Comparison of ENCODE assay signal across 9 mouse cellular contexts in genomic region chr17:35234903-35235302, GRCm38 (mm10). TPM values are rescaled to one million over a fixed set of nuclear protein-coding genes. Genes with fewer than 3 reads are reported as not detected.
A peak's percentile ranks its signal among the peaks of the same experiment; 100 is the strongest.
DNase-seq lines count a peak whose midpoint lies in the region; ATAC-seq and TF ChIP-seq lines count a peak whose summit lies in the region.
"Had no signal": no experiment of that assay in that cellular context is flagged by ENCODE, and none has a peak within 500 bp of the region (broad histone marks: within the 10 kb centered on the region; RNA-seq: fewer than 3 reads in every experiment).

No protein-coding gene starts in this region.

- 12% methylated on average over 31 of the region's 31 CpGs for WGBS in limb, embryonic 12.5 days

- H3K4me3 ChIP-seq in limb, embryonic 12.5 days (replicated peaks): peak overlapping the region; percentile 65
- H3K4me3 ChIP-seq in myocyte: peak overlapping the region; percentile 94

- no peaks in the 10 kb centered on the region for H3K27me3 ChIP-seq in limb, embryonic 12.5 days
- H3K27me3 ChIP-seq in myocyte (ENCODE audit: control insufficient read depth, insufficient read depth, insufficient read length): no peaks in the 10 kb centered on the region

- H3ac ChIP-seq in myocyte (ENCODE audit: control insufficient read depth, insufficient read length): peak overlapping the region; percentile 80

- H3K4me1 ChIP-seq in limb, embryonic 12.5 days (replicated peaks): peaks cover 20% of the 10 kb centered on the region

- TF ChIP-seq POLR2A in myocyte (IDR thresholded peaks at IDR 0.05; ENCODE audit: insufficient read length, low read depth): peak; percentile 85

- H3K4me2 ChIP-seq in limb, embryonic 12.5 days: peak overlapping the region; percentile 84
- peak overlapping the region; percentile 80 for H3K4me2 ChIP-seq in myocyte (ENCODE audit: low read depth)

- peak; percentile 38 for DNase-seq in spleen, adult 12 weeks (ENCODE audit: low spot score)
- no peak for DNase-seq in spleen, postnatal 14 days (ENCODE audit: low spot score in 2 of 2)
- peak; percentile 50 to 54 for DNase-seq in cerebellum, postnatal 25 days
- DNase-seq in heart, postnatal 14 days: peak; percentile 56 to 62
- DNase-seq in right cerebral cortex, postnatal 14 days: no peak

- no peak for ATAC-seq in limb, embryonic 12.5 days (ENCODE audit: insufficient number of reproducible peaks, insufficient read depth, low FRiP score, low TSS enrichment, low read depth)
- no peak for ATAC-seq in erythroid progenitor cell, adult 5-6 weeks (replicated peaks; ENCODE audit: low FRiP score, poor library complexity, severe bottlenecking)

- peaks cover 21% of the 10 kb centered on the region for H3K79me2 ChIP-seq in myocyte (ENCODE audit: control insufficient read depth, insufficient read depth)

- H3K36me3 ChIP-seq in limb, embryonic 12.5 days: peaks cover 25% of the 10 kb centered on the region
- H3K36me3 ChIP-seq in myocyte (ENCODE audit: control insufficient read depth, insufficient read depth): peaks cover 5% of the 10 kb centered on the region

- H3K9ac ChIP-seq in limb, embryonic 12.5 days (replicated peaks): peak overlapping the region; percentile 89

- H3K9me3 ChIP-seq in limb, embryonic 12.5 days: no peaks in the 10 kb centered on the region

- intact Hi-C loops in heart, postnatal 14 days (cut with DNase I): loop anchor here (5.0 kb wide), 2 partner anchors 38 to 108 kb away; partner anchors contain the start of gene D17H6S53E

- H3K27ac ChIP-seq in limb, embryonic 12.5 days: peak overlapping the region; percentile 97

TF ChIP-seq in myocyte, 11 proteins besides CTCF, POLR2A, EP300 and RAD21:
- TF ChIP-seq CEBPB (IDR thresholded peaks at IDR 0.05; ENCODE audit: insufficient read depth, poor library complexity, severe bottlenecking): no peak
- peak in 2 of 3 experiments; percentile 21 to 43 for TF ChIP-seq MYOG (IDR thresholded peaks at IDR 0.05; ENCODE audit: control insufficient read depth in 1 of 3, insufficient read depth in 1 of 3, insufficient read length in 2 of 3, low read depth in 2 of 3)
- TF ChIP-seq MAX (IDR thresholded peaks at IDR 0.05; ENCODE audit: low read depth): no peak
- TF ChIP-seq POLR2AphosphoS2 (IDR thresholded peaks at IDR 0.05; ENCODE audit: insufficient read length, low read depth): peak; percentile 81
- TF ChIP-seq TCF3 (IDR thresholded peaks at IDR 0.05; ENCODE audit: insufficient read length, low read depth): no peak
- no peak for TF ChIP-seq TCF12 (IDR thresholded peaks at IDR 0.05; ENCODE audit: insufficient read depth, poor library complexity, severe bottlenecking)
- peak in 1 of 3 experiments; percentile 31 for TF ChIP-seq MYOD1 (IDR thresholded peaks at IDR 0.05; ENCODE audit: control insufficient read depth in 1 of 3, insufficient read length in 2 of 3, low read depth in 2 of 3)
- peak; percentile 44 for TF ChIP-seq REST (IDR thresholded peaks at IDR 0.05; ENCODE audit: insufficient read depth, insufficient read length)
- TF ChIP-seq E2F4 (IDR thresholded peaks at IDR 0.05; ENCODE audit: insufficient read depth): no peak
- TF ChIP-seq SRF (IDR thresholded peaks at IDR 0.05; ENCODE audit: control insufficient read depth, insufficient read length, low read depth): no peak
- TF ChIP-seq USF1 (IDR thresholded peaks at IDR 0.05; ENCODE audit: low read depth): no peak

RNA-seq across cellular contexts. Expression of gene Nfkbil1, which starts 0.7 kb away (rescaled TPM):
- 10 to 100 TPM in 1 of 2 experiments, 1 to 10 TPM in 1; 8.4 to 10.4 TPM for total RNA-seq in heart, postnatal 14 days (2021)
- 13.3 and 15.5 TPM in 2 replicates for polyA plus RNA-seq in limb, embryonic 12.5 days (2016; fragmentation: Nextera tagmentation; extraction: Ambion mirVana)
- polyA plus RNA-seq in myocyte (2012; fragmentation: generic; extraction: Trizol): 27.1 TPM
- total RNA-seq in erythroid progenitor cell, adult 5-6 weeks (2015; ENCODE audit: low replicate concordance): 0.84 and 1.1 TPM in 2 replicates
- 3.0 TPM in 1 of 2 replicates, not detected in the other for total RNA-seq in erythroid progenitor cell, adult 5-6 weeks (2017; ENCODE audit: low replicate concordance)

RNA-seq across cellular contexts. Expression of gene Atp6v1g2, which starts 1.4 kb away (rescaled TPM):
- 1 to 10 TPM; 4.1 to 4.4 TPM for total RNA-seq in heart, postnatal 14 days (2021)
- 4.3 and 4.8 TPM in 2 replicates for polyA plus RNA-seq in limb, embryonic 12.5 days (2016; fragmentation: Nextera tagmentation; extraction: Ambion mirVana)
- 2.0 TPM for polyA plus RNA-seq in myocyte (2012; fragmentation: generic; extraction: Trizol)
- 6.1 TPM in 1 of 2 replicates, not detected in the other for total RNA-seq in erythroid progenitor cell, adult 5-6 weeks (2015; ENCODE audit: low replicate concordance)
- total RNA-seq in erythroid progenitor cell, adult 5-6 weeks (2017; ENCODE audit: low replicate concordance): not detected in 2 replicates

RNA-seq across cellular contexts. Expression of gene Ddx39b, which starts 6.6 kb away (rescaled TPM):
- total RNA-seq in heart, postnatal 14 days (2021): 100 to 1,000 TPM; 107 to 118 TPM
- polyA plus RNA-seq in limb, embryonic 12.5 days (2016; fragmentation: Nextera tagmentation; extraction: Ambion mirVana): 620 and 638 TPM in 2 replicates
- 268 TPM for polyA plus RNA-seq in myocyte (2012; fragmentation: generic; extraction: Trizol)
- total RNA-seq in erythroid progenitor cell, adult 5-6 weeks (2015; ENCODE audit: low replicate concordance): 169 and 179 TPM in 2 replicates
- total RNA-seq in erythroid progenitor cell, adult 5-6 weeks (2017; ENCODE audit: low replicate concordance): 80.1 and 99.9 TPM in 2 replicates

RNA-seq across cellular contexts. Expression of gene Gm16181, which starts 14.3 kb away (rescaled TPM):
- total RNA-seq in heart, postnatal 14 days (2021): under 1 TPM in 1 of 2 experiments, not detected in 1; 0.71 TPM
- 0.45 and 1.1 TPM in 2 replicates for polyA plus RNA-seq in limb, embryonic 12.5 days (2016; fragmentation: Nextera tagmentation; extraction: Ambion mirVana)
- polyA plus RNA-seq in myocyte (2012; fragmentation: generic; extraction: Trizol): 0.18 TPM
- not detected in 2 replicates for total RNA-seq in erythroid progenitor cell, adult 5-6 weeks (2015; ENCODE audit: low replicate concordance)
- total RNA-seq in erythroid progenitor cell, adult 5-6 weeks (2017; ENCODE audit: low replicate concordance): not detected in 2 replicates
- total RNA-seq: common myeloid progenitor, adult 5-6 weeks had no signal

RNA-seq across cellular contexts. Expression of gene H2-D1, which starts 27.6 kb away (rescaled TPM):
- 10 to 100 TPM; 77.3 to 77.5 TPM for total RNA-seq in heart, postnatal 14 days (2021)
- 17.8 and 18.8 TPM in 2 replicates for polyA plus RNA-seq in limb, embryonic 12.5 days (2016; fragmentation: Nextera tagmentation; extraction: Ambion mirVana)
- 38.3 TPM for polyA plus RNA-seq in myocyte (2012; fragmentation: generic; extraction: Trizol)
- 147 and 160 TPM in 2 replicates for total RNA-seq in erythroid progenitor cell, adult 5-6 weeks (2015; ENCODE audit: low replicate concordance)
- 213 and 250 TPM in 2 replicates for total RNA-seq in erythroid progenitor cell, adult 5-6 weeks (2017; ENCODE audit: low replicate concordance)

Comparison
In these comparisons a context has a peak if more than half of its experiments do, and no peak if none do; other contexts are left out.
1. DNase-seq: peak in spleen, adult 12 weeks (single experiment), cerebellum, postnatal 25 days (2 of 2) and heart, postnatal 14 days (2 of 2); none in spleen, postnatal 14 days (0 of 2) and right cerebral cortex, postnatal 14 days (single experiment).